Mouse (Mus musculus): ENCODE measurements around the gene Sh2d5. TPM values are rescaled to one million over a fixed set of nuclear protein-coding genes. Genes with fewer than 3 reads are reported as not detected.

Sh2d5 gene
- polyA plus RNA-seq, 1 experiment from 2014 or later = 0.47 TPM

DNA sequence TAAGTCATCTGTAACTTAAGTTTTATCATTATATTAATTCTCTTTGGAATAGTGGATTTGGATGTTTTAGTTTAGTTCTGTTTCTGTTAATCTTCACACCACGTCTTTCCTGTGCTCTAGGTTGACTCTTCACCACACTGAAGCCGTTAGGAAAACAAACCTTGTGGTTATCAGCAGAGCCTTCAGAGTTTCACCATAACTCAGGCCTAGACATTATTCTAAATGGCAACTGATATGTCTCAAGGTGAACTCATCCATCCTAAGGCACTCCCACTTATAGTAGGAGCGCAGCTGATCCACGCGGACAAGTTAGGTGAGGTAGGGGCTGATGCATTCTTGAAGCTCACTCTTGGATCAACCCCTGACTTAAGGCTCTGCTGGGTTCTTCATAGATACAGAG lies 28.8 kb upstream of the Sh2d5 start:
- no peak overlapping the region for H3K4me3 ChIP-seq
- peaks cover 78% of the 10 kb centered on the region for H3K36me3 ChIP-seq (replicated peaks)
- WGBS = 95% methylated on average over 5 of the region's 5 CpGs

DNA sequence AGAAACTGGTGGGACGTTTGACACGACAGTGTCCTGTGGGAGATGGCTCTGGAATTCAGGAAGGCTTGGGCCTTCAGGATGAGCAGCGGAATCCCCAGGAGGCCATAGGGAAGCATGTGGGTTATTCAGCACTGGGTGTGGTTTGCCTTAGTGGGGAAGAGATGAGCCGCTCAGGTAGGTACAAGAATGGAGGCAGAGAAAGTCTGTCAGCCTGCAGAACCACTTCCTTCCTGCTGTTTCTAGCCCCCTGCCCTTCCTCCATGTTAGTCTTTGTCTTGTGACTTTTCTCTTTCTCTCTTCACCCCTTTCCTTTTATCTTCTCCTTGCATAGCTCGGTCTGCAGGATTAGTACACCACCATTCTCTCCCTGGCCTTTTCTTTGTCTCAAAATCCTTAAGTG lies 27.8 kb upstream of the Sh2d5 start:
- no peak overlapping the region for H3K4me3 ChIP-seq
- no peaks in the 10 kb centered on the region for H3K27me3 ChIP-seq (ENCODE audit: poor library complexity, severe bottlenecking)
- no peak overlapping the region for H3K27ac ChIP-seq
- H3K9me3 ChIP-seq = no peaks in the 10 kb centered on the region
- DNase-seq (ENCODE audit: extremely low spot score, low spot score) = no peak
- peaks cover 87% of the 10 kb centered on the region for H3K36me3 ChIP-seq (replicated peaks)
- H3K4me1 ChIP-seq = peaks cover 25% of the 10 kb centered on the region
- WGBS = 90% methylated on average over 5 of the region's 5 CpGs

More for the DNA sequence above, 28.8 kb upstream of the Sh2d5 start:
- Histone ChIP-seq H3K27me3 (ENCODE audit: poor library complexity, severe bottlenecking) (no peaks in the 10 kb centered on the region), H3K4me1 (peaks cover 25% of the 10 kb centered on the region), H3K27ac (no peak overlapping the region), H3K9me3 (no peaks in the 10 kb centered on the region)
- no peak for DNase-seq (ENCODE audit: extremely low spot score, low spot score)

DNA sequence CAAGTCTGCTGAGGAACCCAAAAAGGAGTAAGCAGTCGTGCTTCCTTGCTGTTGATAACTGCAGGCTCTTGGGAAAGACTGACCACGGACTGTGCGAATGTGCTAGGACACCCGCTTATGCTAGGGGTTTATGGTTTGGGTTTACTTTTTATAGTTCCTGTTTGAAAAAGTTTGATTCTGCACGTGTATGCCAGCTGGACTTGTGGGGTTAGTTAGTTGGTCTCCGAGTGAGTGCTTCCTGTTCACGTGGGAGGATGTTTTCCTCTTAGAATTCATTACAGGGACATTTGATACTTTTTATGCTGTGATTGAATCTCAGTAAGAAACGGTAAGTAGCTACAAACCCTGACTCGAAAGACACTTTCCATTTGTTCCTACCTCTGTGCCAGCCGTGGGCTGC lies 26.6 kb upstream of the Sh2d5 start:
- DNase-seq (ENCODE audit: extremely low spot score, low spot score) = no peak
- H3K9me3 ChIP-seq = no peaks in the 10 kb centered on the region
- WGBS = 91% methylated on average over 10 of the region's 10 CpGs
- peaks cover 92% of the 10 kb centered on the region for H3K36me3 ChIP-seq (replicated peaks)
- H3K27ac ChIP-seq = no peak overlapping the region
- peaks cover 14% of the 10 kb centered on the region for H3K4me1 ChIP-seq
- H3K4me3 ChIP-seq = no peak overlapping the region
- H3K27me3 ChIP-seq (ENCODE audit: poor library complexity, severe bottlenecking) = no peaks in the 10 kb centered on the region

DNA sequence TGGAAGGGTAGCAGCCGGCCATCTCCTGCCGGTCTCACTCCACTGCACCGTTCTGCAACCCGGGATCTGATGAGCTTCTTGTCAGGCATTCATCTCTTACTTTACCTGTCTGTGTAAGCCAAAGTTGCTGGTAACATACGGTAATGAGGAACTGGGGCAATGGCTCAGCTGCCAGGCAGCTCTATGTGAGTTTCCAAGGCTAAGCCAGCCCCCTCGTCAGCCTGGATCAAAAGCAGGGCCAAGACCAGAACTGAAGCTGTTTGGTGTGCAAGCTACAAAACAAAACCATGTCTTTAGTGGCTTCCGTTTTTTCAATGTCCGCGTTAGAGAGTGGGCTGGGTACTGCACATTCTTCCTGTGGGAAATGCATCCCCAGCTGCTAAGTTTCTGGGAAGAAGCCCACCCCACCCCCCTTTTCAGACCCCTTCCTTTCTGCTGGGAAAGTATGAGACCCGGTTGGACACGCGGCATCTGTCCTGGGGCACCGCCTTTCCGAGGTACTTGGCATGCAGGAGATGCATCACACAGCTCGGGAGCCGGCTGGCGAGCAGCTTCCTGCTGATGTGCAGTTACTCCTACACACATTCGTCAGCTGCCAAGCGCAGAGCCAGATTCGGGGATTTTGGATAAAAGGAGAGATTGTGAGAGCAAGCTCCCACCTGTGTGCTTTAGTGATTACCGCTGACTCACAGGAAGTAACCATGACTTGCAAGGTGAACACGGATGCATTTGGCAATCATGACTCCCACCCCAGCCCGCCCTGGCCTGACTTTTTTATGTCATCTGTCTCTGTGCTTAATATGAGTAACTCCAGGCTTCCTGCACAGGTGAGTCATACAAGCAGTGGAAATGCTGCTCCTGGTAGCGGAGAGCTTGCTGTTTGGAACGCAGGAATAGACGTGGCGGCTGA lies 3.2 kb upstream of the Sh2d5 start:
- no peak for DNase-seq (ENCODE audit: extremely low spot score, low spot score)

DNA sequence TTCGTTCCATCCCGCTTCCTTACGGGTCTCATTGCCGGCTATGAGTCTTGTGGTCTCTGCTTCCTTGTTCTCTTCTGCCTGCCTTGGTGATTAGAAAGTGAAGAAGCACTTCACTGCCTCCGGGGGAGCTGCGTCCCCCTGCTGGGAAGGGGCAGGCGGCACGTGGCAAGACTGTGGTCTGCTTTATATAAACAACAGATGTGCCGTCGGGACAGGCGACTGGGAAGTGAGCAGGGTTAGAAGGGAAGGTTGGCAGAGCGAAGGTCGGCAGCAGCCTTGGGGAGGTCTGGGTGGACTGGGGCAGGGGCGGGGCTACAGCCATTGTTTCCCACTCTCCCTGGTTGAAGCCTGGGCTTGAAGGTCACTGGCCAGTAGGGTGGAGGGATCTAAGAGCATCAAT lies 1.6 kb downstream of the Sh2d5 start:
- peaks cover 40% of the 10 kb centered on the region for H3K4me1 ChIP-seq
- DNase-seq (ENCODE audit: extremely low spot score, low spot score) = peak; percentile 71
- peak overlapping the region; percentile 42; the same call in 1 of the 2 replicates for H3K27ac ChIP-seq
- H3K4me3 ChIP-seq = peak overlapping the region; percentile 68
- WGBS = under 1% methylated on average over 14 of the region's 14 CpGs
- H3K27me3 ChIP-seq (ENCODE audit: poor library complexity, severe bottlenecking) = peaks cover 100% of the 10 kb centered on the region
- H3K36me3 ChIP-seq (replicated peaks) = peaks cover 13% of the 10 kb centered on the region
- no peaks in the 10 kb centered on the region for H3K9me3 ChIP-seq

More for the DNA sequence above, 3.2 kb upstream of the Sh2d5 start:
- peaks cover 30% of the 10 kb centered on the region for H3K4me1 ChIP-seq
- no peak overlapping the region for H3K4me3 ChIP-seq
- peaks cover 61% of the 10 kb centered on the region for H3K36me3 ChIP-seq (replicated peaks)
- no peak overlapping the region for H3K27ac ChIP-seq
- no peaks in the 10 kb centered on the region for H3K9me3 ChIP-seq
- WGBS = 84% methylated on average over 27 of the region's 27 CpGs
- peaks cover 57% of the 10 kb centered on the region for H3K27me3 ChIP-seq (ENCODE audit: poor library complexity, severe bottlenecking)

DNA sequence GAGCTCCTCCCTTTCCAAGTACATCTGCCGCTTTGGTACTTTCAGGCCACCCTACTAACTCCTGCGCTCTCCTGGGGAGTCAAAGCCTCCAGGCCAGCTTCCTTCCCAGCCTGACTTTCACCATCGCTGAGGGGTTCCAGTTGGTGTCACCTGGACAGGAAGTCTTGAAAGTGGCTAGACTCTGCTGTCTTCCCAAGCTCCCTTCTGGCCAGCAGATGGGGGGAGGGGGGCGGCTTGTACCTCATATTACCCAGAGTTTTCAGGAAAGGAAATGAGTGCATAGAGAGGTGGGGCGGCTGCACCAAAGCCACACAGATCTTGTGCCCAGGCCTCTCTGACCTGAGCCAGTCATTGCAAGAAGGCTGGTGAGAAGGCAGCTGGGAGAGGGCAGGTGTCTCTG lies 2.0 kb downstream of the Sh2d5 start:
- peak overlapping the region; percentile 68 for H3K4me3 ChIP-seq
- peaks cover 9% of the 10 kb centered on the region for H3K36me3 ChIP-seq (replicated peaks)
- peaks cover 40% of the 10 kb centered on the region for H3K4me1 ChIP-seq
- 11% methylated on average over 5 of the region's 5 CpGs for WGBS
- no peak for DNase-seq (ENCODE audit: extremely low spot score, low spot score)
- H3K27me3 ChIP-seq (ENCODE audit: poor library complexity, severe bottlenecking) = peaks cover 100% of the 10 kb centered on the region
- peak overlapping the region; percentile 42; the same call in 1 of the 2 replicates for H3K27ac ChIP-seq
- H3K9me3 ChIP-seq = no peaks in the 10 kb centered on the region

DNA sequence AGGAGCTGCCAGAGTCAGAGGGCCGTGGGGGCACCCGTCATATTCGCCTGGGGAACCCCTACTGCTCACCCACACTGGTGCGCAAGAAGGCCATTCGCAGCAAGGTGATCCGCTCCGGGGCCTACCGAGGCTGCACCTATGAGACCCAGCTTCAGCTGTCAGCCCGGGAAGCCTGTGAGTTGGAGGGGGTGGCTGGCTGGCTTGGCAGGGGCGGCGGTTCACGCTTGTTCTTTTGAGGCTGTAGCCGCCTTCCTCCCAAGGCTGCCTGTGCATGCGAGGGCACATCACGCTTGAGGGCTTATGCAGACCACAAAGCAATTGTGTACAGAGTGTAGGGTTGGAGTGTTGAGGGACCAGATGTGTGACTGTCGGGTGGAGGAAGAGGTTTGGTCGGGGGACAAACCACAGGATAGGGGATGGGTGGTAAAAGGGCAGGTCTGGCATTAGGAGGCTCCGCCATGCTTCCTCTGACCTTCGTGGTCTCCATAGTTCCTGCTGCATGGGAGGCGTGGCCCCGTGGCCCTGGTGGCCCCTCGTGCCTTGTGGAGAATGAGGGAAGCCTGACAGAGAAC lies 7.0 kb downstream of the Sh2d5 start:
- WGBS = 85% methylated on average over 22 of the region's 22 CpGs

DNA sequence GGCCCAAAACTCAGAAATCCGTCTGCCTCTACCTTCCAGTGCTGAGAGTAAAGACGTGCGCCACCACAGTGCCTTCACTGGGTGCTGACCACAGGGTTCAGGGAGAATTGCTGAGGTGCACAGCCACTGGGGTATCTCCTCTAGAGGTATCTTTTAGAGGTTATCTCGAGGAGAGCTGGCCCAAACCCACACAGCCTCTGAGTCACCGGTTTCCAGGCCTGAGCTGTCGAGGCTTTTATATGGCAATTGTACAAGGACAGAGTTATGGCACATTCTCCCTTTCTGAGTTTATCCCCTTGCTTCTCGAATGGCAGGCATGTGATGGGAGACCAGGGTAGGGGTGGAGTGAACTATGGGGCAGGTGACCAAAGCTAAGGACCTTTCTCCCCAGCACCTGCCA lies 8.5 kb downstream of the Sh2d5 start:
- no peaks in the 10 kb centered on the region for H3K36me3 ChIP-seq (replicated peaks)
- peaks cover 95% of the 10 kb centered on the region for H3K27me3 ChIP-seq (ENCODE audit: poor library complexity, severe bottlenecking)
- WGBS = 87% methylated on average over 7 of the region's 7 CpGs
- no peak overlapping the region for H3K4me3 ChIP-seq
- H3K27ac ChIP-seq = no peak overlapping the region
- DNase-seq (ENCODE audit: extremely low spot score, low spot score) = no peak
- H3K4me1 ChIP-seq = peaks cover 24% of the 10 kb centered on the region
- no peaks in the 10 kb centered on the region for H3K9me3 ChIP-seq

More for the DNA sequence above, 7.0 kb downstream of the Sh2d5 start:
- Histone ChIP-seq H3K36me3 (replicated peaks) (no peaks in the 10 kb centered on the region), H3K4me3 (no peak overlapping the region), H3K4me1 (peaks cover 22% of the 10 kb centered on the region), H3K27me3 (ENCODE audit: poor library complexity, severe bottlenecking) (peaks cover 95% of the 10 kb centered on the region), H3K27ac (no peak overlapping the region), H3K9me3 (no peaks in the 10 kb centered on the region)
- no peak for DNase-seq (ENCODE audit: extremely low spot score, low spot score)

DNA sequence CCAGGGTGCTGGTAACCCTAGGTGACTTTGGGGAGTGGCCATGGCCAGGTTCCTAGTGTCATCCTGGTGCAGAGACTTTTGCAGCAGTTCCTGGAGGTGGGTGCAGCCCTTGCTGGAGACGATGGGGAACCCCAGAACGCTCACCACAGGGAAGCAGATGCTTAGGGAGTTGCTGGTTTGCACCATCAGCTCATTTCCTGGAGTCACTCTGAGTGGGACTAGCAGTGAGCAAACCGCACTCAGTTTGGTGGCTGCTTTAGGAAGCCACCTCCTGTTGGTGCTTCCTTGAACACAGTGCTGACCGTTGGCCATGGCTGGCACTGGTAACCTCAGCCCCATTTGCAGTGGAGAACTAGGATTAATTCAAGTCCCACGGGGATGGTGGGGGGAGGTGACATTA lies 9.3 kb downstream of the Sh2d5 start:
- 86% methylated on average over 5 of the region's 5 CpGs for WGBS

DNA sequence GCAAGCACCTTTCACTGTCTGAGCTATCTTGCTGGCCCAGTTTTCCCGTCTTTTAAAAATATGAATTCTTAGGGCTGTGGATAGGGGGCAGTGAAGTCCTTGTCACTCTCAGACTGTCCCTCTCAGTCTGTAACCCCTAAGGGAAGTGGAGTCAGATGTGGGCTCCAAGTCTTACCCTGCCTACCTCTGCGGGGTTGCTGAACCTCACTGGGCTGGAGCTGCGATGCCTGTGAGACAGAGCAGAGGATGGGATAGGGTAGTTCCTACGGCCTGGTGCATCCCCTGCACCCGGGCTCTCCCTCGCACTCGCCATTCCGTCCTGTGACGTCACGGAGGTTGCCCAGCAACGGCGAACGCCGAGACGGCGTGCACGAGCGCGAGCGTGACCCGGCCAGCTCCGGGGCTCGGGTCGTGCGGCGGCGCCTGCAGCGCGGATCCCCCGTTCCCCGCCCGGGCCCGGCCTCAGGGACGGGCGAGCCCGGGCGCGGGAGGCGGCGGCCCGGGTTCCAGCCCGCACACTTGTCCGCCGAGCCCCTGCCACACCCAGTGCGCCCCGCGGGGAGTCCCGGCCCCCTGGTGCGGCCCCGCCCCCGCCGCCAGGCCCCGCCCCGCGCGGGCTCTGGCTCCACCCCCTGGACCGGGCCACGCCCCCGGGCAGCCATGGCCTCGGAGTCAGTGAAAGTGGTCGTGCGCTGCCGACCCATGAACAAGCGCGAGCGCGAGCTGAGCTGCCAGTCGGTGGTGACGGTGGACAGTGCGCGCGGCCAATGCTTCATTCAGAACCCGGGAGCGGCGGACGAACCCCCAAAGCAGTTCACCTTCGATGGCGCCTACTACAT lies 11.9 kb downstream of the Sh2d5 start:
- under 1% methylated on average over 78 of the region's 78 CpGs for WGBS
- H3K4me3 ChIP-seq = peak overlapping the region; percentile 76
- peaks cover 24% of the 10 kb centered on the region for H3K4me1 ChIP-seq
- no peaks in the 10 kb centered on the region for H3K36me3 ChIP-seq (replicated peaks)
- H3K27me3 ChIP-seq (ENCODE audit: poor library complexity, severe bottlenecking) = peaks cover 79% of the 10 kb centered on the region
- peak overlapping the region; percentile 36 for H3K27ac ChIP-seq
- DNase-seq (ENCODE audit: extremely low spot score, low spot score) = peak; percentile 90
- no peaks in the 10 kb centered on the region for H3K9me3 ChIP-seq

More for the DNA sequence above, 9.3 kb downstream of the Sh2d5 start:
- Histone ChIP-seq H3K9me3 (no peaks in the 10 kb centered on the region), H3K4me3 (no peak overlapping the region), H3K4me1 (peaks cover 24% of the 10 kb centered on the region), H3K27me3 (ENCODE audit: poor library complexity, severe bottlenecking) (peaks cover 95% of the 10 kb centered on the region), H3K36me3 (replicated peaks) (no peaks in the 10 kb centered on the region), H3K27ac (no peak overlapping the region)
- no peak for DNase-seq (ENCODE audit: extremely low spot score, low spot score)

DNA sequence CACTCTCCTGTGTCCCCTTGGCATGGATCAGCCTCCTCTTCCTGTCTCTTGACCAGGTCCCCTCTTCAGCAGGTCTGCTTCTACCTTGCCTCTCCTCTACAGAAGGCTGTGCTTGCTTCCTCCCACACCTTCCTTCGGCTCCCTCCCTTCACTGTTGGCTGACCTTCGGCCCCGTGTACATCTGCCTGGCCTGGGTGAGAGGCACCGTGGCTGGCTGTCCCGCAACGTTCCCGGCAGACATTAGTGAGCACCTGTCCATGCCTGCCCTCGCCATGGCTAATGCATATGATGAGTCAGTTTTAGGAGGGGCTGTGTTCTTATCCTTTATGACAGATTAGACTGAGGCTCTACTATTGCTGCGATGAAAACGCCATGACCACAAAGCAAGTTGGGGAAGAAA lies 17.7 kb downstream of the Sh2d5 start:
- Histone ChIP-seq H3K4me1 (peaks cover 6% of the 10 kb centered on the region), H3K36me3 (replicated peaks) (no peaks in the 10 kb centered on the region), H3K27me3 (ENCODE audit: poor library complexity, severe bottlenecking) (peaks cover 26% of the 10 kb centered on the region), H3K4me3 (no peak overlapping the region), H3K27ac (no peak overlapping the region), H3K9me3 (no peaks in the 10 kb centered on the region)
- WGBS = 91% methylated on average over 10 of the region's 10 CpGs
- DNase-seq (ENCODE audit: extremely low spot score, low spot score) = no peak

All from forebrain, embryonic 10.5 days (tissue).